Mouse (Mus musculus) forebrain, embryonic 12.5 days (tissue): ENCODE results near the gene Cgnl1. TPM values are rescaled to one million over a fixed set of nuclear protein-coding genes. Genes with fewer than 3 reads are reported as not detected.

Experiments used
- ATAC-seq: fragments of 200-750 bp; cut with Nextera tagmentation; 2 replicates; pipeline ENCODE4 v1.8.0; 2017; ENCODE audit warnings: moderate TSS enrichment; ENCODE audit not compliant: low FRiP score
- H3K27ac ChIP-seq: fragments of 300-500 bp; sonication (generic); 2 replicates; pipeline ENCODE4 v1.5.1; 2016; ENCODE audit warnings: mild to moderate bottlenecking
- H3K27me3 ChIP-seq: fragments of 300-500 bp; sonication (generic); 2 replicates; pipeline ENCODE4 v1.6.1; 2016; ENCODE audit warnings: mild to moderate bottlenecking
- H3K36me3 ChIP-seq: fragments of 300-500 bp; sonication (generic); replicated peaks from 2 replicates; pipeline ENCODE4 v1.6.1; 2016; ENCODE audit warnings: mild to moderate bottlenecking
- H3K4me1 ChIP-seq: fragments of 300-500 bp; sonication (generic); 2 replicates; pipeline ENCODE4 v1.6.1; 2016
- H3K4me2 ChIP-seq: fragments of 300-500 bp; sonication (generic); 2 replicates; pipeline ENCODE4 v1.6.1; 2016; ENCODE audit warnings: mild to moderate bottlenecking, moderate library complexity
- H3K4me3 ChIP-seq: fragments of 300-500 bp; sonication (generic); replicated peaks from 2 replicates; pipeline ENCODE4 v1.5.1; 2016; ENCODE audit warnings: mild to moderate bottlenecking
- H3K9ac ChIP-seq: fragments of 300-500 bp; sonication (generic); 2 replicates; pipeline ENCODE4 v1.6.1; 2016; ENCODE audit warnings: mild to moderate bottlenecking
- H3K9me3 ChIP-seq: fragments of 300-500 bp; sonication (generic); 2 replicates; pipeline ENCODE4 v1.6.1; 2016
- WGBS: fragments of 180-500 bp; shearing (Covaris S2); methylation state at CpG from one replicate; pipeline ENCODE4 v1.1.7; 2016; 5-methylcytosine and 5-hydroxymethylcytosine counted together
- polyA plus RNA-seq: library from polyadenylated mRNA; unstranded; fragments of >200 nt; fragmentation: Nextera tagmentation; extraction: Ambion mirVana; gene quantifications from 2 replicates; pipeline ENCODE4 v1.2.1, GENCODE M21; 2016

The Cgnl1 gene
- polyA plus RNA-seq, 1 experiment from 2014 or later = 5.2 TPM

GRCm38 (mm10) chr9:71606296-71607057, 164.9 kb downstream of the Cgnl1 start:
- no peak overlapping the region for H3K4me3 ChIP-seq
- WGBS = 83% methylated on average over 13 of the region's 13 CpGs
- H3K36me3 ChIP-seq = no peaks in the 10 kb centered on the region
- no peaks in the 10 kb centered on the region for H3K27me3 ChIP-seq
- H3K27ac ChIP-seq = no peak overlapping the region
- no peak for ATAC-seq
- H3K4me2 ChIP-seq = no peak overlapping the region
- no peaks in the 10 kb centered on the region; the same call in 1 of the 2 replicates for H3K4me1 ChIP-seq
- no peaks in the 10 kb centered on the region for H3K9me3 ChIP-seq
- no peak overlapping the region for H3K9ac ChIP-seq

- Histone ChIP-seq H3K27me3 (no peaks in the 10 kb centered on the region), H3K4me3 (no peak overlapping the region), H3K9me3 (no peaks in the 10 kb centered on the region), H3K9ac (no peak overlapping the region), H3K4me1 (no peaks in the 10 kb centered on the region; the same call in 1 of the 2 replicates), H3K27ac (no peak overlapping the region), H3K4me2 (no peak overlapping the region), H3K36me3 (no peaks in the 10 kb centered on the region)
- WGBS = 40% methylated on average over 6 of the region's 6 CpGs
- ATAC-seq = no peak
Observed at GRCm38 (mm10) chr9:71604914-71605635, 166.3 kb downstream of the Cgnl1 start.

GRCm38 (mm10) chr9:71599861-71600260, 171.5 kb downstream of the Cgnl1 start:
- Histone ChIP-seq H3K4me1 (no peaks in the 10 kb centered on the region; the same call in 1 of the 2 replicates), H3K9me3 (no peaks in the 10 kb centered on the region), H3K27ac (no peak overlapping the region), H3K4me2 (no peak overlapping the region), H3K4me3 (no peak overlapping the region), H3K9ac (no peak overlapping the region), H3K36me3 (no peaks in the 10 kb centered on the region), H3K27me3 (no peaks in the 10 kb centered on the region)
- 84% methylated on average over 7 of the region's 7 CpGs for WGBS
- no peak for ATAC-seq

GRCm38 (mm10) chr9:71596888-71597287, 174.5 kb downstream of the Cgnl1 start:
- H3K4me3 ChIP-seq = no peak overlapping the region
- WGBS = 84% methylated on average over 6 of the region's 6 CpGs
- peaks cover 7% of the 10 kb centered on the region; the same call in 1 of the 2 replicates for H3K4me1 ChIP-seq
- H3K9ac ChIP-seq = no peak overlapping the region
- no peak for ATAC-seq
- H3K27me3 ChIP-seq = peaks cover 12% of the 10 kb centered on the region
- H3K36me3 ChIP-seq = no peaks in the 10 kb centered on the region
- H3K4me2 ChIP-seq = no peak overlapping the region
- no peak overlapping the region for H3K27ac ChIP-seq
- H3K9me3 ChIP-seq = no peaks in the 10 kb centered on the region

GRCm38 (mm10) chr9:71592577-71593285, 178.7 kb downstream of the Cgnl1 start:
- H3K4me1 ChIP-seq = peaks cover 10% of the 10 kb centered on the region; the same call in 1 of the 2 replicates
- no peak for ATAC-seq
- no peaks in the 10 kb centered on the region for H3K36me3 ChIP-seq
- H3K9me3 ChIP-seq = no peaks in the 10 kb centered on the region
- no peak overlapping the region for H3K27ac ChIP-seq
- H3K27me3 ChIP-seq = peaks cover 28% of the 10 kb centered on the region
- peak overlapping the region; percentile 89 for H3K4me2 ChIP-seq
- WGBS = 40% methylated on average over 6 of the region's 6 CpGs
- H3K9ac ChIP-seq = 0 out of 2 replicates have a peak overlapping the region, but pooled peaks have one; percentile 70
- peak overlapping the region; percentile 55 for H3K4me3 ChIP-seq

GRCm38 (mm10) chr9:71591938-71592548, 179.4 kb downstream of the Cgnl1 start, which contains the start of gene Myzap:
Myzap (minus strand) TSS chr9:71592360.
- peaks cover 10% of the 10 kb centered on the region; the same call in 1 of the 2 replicates for H3K4me1 ChIP-seq
- peak within 1 kb of the TSS; percentile 89 for H3K4me2 ChIP-seq
- H3K4me3 ChIP-seq = peak within 1 kb of the TSS; percentile 55
- no peaks in the 10 kb centered on the region for H3K36me3 ChIP-seq
- ATAC-seq = peak; percentile 94
- WGBS = 1% methylated on average over 29 of the region's 29 CpGs
- H3K9ac ChIP-seq = peak within 1 kb of the TSS; percentile 70
- H3K9me3 ChIP-seq = no peaks in the 10 kb centered on the region
- no peak within 1 kb of the TSS for H3K27ac ChIP-seq
- peaks cover 28% of the 10 kb centered on the region for H3K27me3 ChIP-seq

GRCm38 (mm10) chr9:71591106-71591505, 180.3 kb downstream of the Cgnl1 start:
- Histone ChIP-seq H3K4me2 (no peak overlapping the region), H3K36me3 (no peaks in the 10 kb centered on the region), H3K9me3 (no peaks in the 10 kb centered on the region), H3K4me1 (peaks cover 10% of the 10 kb centered on the region; the same call in 1 of the 2 replicates), H3K9ac (no peak overlapping the region), H3K27me3 (peaks cover 28% of the 10 kb centered on the region), H3K27ac (no peak overlapping the region), H3K4me3 (no peak overlapping the region)
- WGBS = 79% methylated on average over 5 of the region's 5 CpGs
- ATAC-seq = no peak

GRCm38 (mm10) chr9:71589771-71590170, 181.6 kb downstream of the Cgnl1 start:
- Histone ChIP-seq H3K9me3 (0 out of 2 replicates have a peak, but pooled peaks cover 5% of the 10 kb centered on the region), H3K4me1 (peaks cover 10% of the 10 kb centered on the region; the same call in 1 of the 2 replicates), H3K27me3 (peaks cover 28% of the 10 kb centered on the region), H3K9ac (no peak overlapping the region), H3K36me3 (no peaks in the 10 kb centered on the region), H3K4me3 (no peak overlapping the region), H3K27ac (no peak overlapping the region), H3K4me2 (no peak overlapping the region)
- ATAC-seq = no peak
- 74% methylated on average over 7 of the region's 7 CpGs for WGBS

- WGBS = 79% methylated on average over 2 of the region's 2 CpGs
- Histone ChIP-seq H3K36me3 (no peaks in the 10 kb centered on the region), H3K27ac (no peak overlapping the region), H3K4me1 (peaks cover 10% of the 10 kb centered on the region; the same call in 1 of the 2 replicates), H3K4me3 (no peak overlapping the region), H3K9ac (no peak overlapping the region), H3K9me3 (0 out of 2 replicates have a peak, but pooled peaks cover 5% of the 10 kb centered on the region), H3K4me2 (no peak overlapping the region), H3K27me3 (peaks cover 28% of the 10 kb centered on the region)
- ATAC-seq = no peak
Observed at GRCm38 (mm10) chr9:71588930-71589592, 182.3 kb downstream of the Cgnl1 start.

- WGBS = 56% methylated on average over 3 of the region's 3 CpGs
- no peak overlapping the region for H3K9ac ChIP-seq
- ATAC-seq = no peak
- H3K36me3 ChIP-seq = no peaks in the 10 kb centered on the region
- peaks cover 11% of the 10 kb centered on the region for H3K27me3 ChIP-seq
- no peak overlapping the region for H3K4me3 ChIP-seq
- no peaks in the 10 kb centered on the region for H3K4me1 ChIP-seq
- no peak overlapping the region for H3K27ac ChIP-seq
- no peak overlapping the region for H3K4me2 ChIP-seq
- H3K9me3 ChIP-seq = 0 out of 2 replicates have a peak, but pooled peaks cover 5% of the 10 kb centered on the region
Observed at GRCm38 (mm10) chr9:71586408-71586807, 185.0 kb downstream of the Cgnl1 start.

- Histone ChIP-seq H3K9me3 (0 out of 2 replicates have a peak, but pooled peaks cover 5% of the 10 kb centered on the region), H3K27ac (no peak overlapping the region), H3K36me3 (no peaks in the 10 kb centered on the region), H3K9ac (no peak overlapping the region), H3K4me1 (no peaks in the 10 kb centered on the region), H3K4me3 (no peak overlapping the region), H3K4me2 (no peak overlapping the region), H3K27me3 (no peaks in the 10 kb centered on the region)
- ATAC-seq = no peak
- 94% methylated on average over 1 of the region's 1 CpGs for WGBS
Observed at GRCm38 (mm10) chr9:71582771-71583170, 188.6 kb downstream of the Cgnl1 start.
